Mouse (Mus musculus) heart, adult 8-10 months (tissue): ENCODE results near the gene Scin. TPM values are rescaled to one million over a fixed set of nuclear protein-coding genes. Genes with fewer than 3 reads are reported as not detected.

Experiments
- DNase-seq: peaks from one replicate; pipeline ENCODE4 v3.0.0; 2022; ENCODE audit warnings: low spot score
- total RNA-seq, 4 experiments: library from RNA; stranded (reverse); gene quantifications; 2 replicates each; pipeline ENCODE4 v1.2.4; 2022

Gene Scin
- total RNA-seq, 4 experiments from 2014 or later = 0.57 to 3.3 (median 1.4) TPM

DNA sequence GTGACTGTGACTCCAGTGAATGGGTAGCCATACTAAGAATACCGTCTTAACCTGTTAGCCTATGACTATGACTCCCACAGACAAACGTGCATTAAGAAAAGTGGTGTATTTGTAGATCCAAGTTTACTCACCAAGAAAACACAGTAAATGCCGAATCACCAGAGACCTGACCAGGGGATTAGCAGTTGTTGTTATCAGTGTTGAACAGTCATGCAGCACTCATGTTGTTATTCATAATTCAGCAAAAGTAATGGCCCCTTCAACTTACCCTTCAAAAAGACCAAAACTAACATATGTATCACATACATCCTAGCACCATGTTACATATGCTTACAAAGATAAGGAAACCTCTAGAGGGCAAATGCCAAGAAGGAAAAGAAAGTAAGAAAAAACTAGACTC, 106.6 kb downstream of the Scin start:
- DNase-seq = no peak

DNA sequence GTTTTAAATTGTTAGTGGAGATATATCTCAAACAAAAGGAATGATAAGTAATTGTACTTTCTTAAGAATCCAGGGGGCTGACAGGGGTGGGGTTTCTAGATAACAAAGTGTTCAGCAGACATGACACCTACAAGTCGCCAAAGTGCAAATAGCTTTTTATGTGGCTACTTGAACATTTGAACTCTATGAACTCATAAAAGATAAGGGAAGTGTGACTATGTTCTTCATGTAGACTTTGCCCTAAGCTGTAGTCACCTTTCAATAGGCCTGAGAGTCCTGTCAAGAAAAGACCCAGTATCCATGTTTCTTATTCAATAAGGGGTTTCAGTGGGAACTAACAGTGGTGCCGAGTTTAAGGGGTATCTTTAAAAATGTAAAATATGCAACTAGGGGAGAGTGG, 110.1 kb downstream of the Scin start:
- no peak for DNase-seq

DNA sequence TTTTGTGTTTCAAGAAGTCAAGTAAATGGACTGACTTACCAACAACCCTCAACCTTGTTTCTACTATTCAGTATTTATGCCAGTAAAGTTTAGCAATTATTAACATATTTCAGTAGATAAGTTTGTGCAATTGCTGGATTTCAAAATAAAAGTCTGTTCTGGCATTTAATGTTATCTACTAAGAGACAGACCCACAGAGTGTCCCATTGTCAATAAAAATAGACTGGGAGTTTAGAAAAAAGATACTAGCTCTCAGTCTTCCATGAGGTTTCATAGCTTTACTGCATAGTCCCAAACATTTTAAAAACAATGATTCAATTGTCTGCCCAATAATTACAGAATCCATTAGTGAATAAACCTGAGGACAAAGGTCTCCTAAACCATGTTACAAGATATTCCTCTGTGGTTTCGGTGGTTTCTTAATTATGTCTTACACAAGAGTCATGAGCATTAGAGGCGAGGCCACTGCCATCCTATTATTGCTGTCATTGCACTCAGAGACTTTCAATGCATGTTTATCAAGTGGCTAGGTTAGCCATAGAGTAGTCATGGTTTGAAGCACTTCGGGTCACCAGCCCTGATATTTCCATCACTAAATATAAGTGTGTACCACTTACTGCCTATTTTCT, 110.9 kb downstream of the Scin start:
- no peak for DNase-seq

DNA sequence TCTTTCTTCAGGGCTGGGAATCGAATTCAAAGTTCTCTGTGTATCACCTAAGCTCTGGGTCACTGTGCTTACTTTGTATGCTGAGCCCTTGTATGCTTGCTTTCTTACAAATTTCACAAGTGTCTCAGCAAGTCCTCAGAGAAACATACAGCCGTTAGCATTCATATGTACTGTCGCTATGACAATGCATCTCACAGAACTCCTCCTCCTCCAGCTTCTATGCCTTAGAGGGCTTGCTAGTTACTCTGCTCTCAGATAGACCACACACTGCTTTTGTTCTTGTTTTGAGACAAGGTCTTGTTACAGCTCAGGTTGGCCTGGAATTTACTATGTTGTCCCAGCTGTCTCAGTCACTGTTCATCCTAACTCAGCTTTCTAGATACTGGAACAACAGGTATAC, 111.7 kb downstream of the Scin start:
- DNase-seq = no peak

DNA sequence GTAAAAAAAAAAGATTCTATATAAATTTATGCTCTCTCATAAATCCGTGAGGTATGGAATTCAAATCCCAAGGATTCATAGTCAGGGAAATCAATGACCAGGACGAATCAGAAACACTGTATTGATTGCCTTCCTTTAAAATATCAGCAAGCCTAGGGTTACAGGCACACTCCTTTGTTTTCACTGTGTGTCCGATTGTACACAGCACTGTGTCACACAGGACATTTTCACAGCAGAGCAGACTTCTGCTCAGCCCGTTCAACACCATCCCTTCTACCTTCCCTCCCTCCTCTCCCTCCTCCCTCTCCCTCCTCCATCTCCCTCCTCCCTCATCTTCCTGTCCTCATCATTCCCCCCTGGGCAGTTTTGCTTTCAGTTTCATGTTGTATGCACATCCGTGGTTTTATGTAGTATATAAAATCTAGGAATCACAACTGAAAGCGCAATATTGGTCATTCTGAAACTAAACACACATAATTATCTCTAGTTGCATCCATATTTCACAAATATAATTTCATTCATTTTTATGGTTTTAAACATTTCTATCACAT, 116.0 kb downstream of the Scin start:
- DNase-seq = no peak

DNA sequence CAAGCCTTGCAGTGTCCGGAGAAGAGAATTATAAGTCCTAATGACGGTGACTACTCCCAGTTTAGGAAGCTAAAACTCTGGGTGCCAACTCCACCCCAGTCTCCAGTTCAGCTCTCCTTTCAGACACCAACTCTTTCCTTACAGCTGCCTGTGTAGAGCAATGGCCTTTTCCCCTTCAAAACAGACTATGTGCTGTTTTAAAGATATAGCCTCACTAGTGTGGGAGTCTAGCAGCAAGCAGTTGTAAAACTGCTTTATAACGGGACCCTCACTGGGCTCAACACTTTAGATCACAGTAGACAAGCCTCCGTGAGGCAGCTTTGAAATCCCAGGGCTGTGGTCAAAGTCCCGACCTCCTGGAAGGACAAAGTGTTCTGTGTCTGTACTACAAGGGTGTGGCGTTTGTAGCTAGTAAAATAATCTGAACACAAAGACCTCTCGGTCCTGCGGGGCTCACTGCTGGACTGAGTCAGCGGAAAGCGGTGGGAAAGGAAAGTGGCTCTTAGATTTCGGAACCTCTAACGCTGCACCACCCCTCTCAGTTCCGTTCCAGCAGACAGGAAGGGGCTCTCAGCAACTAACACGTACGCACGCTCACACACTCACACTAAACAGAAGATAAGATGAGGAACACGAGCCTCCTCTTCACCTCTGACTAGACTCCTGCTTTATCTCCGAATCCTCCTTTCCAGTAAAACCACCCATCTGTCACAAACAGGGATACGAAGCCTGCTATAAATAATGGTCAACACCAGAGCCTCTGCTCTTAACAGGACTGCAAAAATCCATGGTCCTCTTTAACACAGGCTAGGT, 117.2 kb downstream of the Scin start:
- DNase-seq = peak; percentile 91

DNA sequence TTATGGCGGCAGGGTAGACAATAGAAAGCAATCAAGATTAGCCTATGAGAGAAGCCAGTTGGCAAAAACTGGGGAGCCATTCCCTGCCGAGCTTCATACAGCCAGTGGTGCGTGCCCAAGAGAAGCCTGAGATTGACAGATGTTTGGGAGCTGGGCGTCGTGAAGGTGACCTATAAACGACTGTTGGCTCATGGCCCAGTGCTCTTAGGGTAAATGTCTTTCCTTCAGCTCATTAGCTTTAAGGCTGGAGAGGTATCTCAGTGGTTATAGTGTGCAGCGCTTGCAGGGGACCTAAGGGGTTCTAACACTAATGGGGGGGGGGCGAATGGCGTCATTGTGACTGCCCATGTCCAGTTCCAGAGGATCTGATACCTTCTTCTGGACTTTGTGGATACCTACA, 118.0 kb downstream of the Scin start:
- DNase-seq = no peak

DNA sequence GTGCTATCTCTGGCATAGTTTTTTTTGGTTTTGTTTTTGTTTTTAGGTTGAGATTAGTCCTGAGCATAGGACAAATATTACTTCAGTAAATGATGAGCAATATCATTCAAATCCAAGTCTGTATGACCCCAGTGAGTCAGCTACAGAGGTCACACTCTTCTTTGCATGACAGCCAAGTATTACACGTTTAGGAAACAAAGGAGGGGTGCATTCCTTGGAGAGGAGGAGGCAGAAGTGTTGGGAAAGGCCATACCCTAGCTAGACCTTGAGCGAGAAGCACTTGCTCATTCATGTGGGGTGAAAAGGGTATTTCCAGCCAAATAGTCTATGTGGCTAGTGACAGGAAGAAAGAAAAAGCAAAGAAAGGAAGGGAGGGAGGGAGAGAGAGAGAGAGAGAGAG, 124.2 kb downstream of the Scin start:
- no peak for DNase-seq

Other genes starting within 250 kb of the Scin start
- gene Arl4a, start 96.2 kb downstream of the Scin start, total RNA-seq = 10 to 100 TPM; 17.8 to 23.5 (median 18.6) TPM
- 10 to 100 TPM; 54.6 to 69.7 (median 59.4) TPM for gene Lsmem1, start 65.3 kb upstream of the Scin start, total RNA-seq
- 10 to 100 TPM; 69.0 to 89.2 (median 83.0) TPM for gene Ifrd1, start 114.3 kb upstream of the Scin start, total RNA-seq